Mouse (Mus musculus) layer of hippocampus, adult 9-11 months (tissue): ENCODE measurements at regions not wholly inside any gene's neighbourhood (a gene's known extent, or its start where the extent isn't known, plus 50 kb on each side); places are given as distances from the start of the nearest gene placed in this dataset.

Experiments
- DNase-seq: peaks from one replicate; pipeline ENCODE4 v3.0.0; 2022

GRCm38 (mm10) chr1:32805890-32806630 lies 259.0 kb upstream of the Gm5415 start:
- DNase-seq: no peak

DNA sequence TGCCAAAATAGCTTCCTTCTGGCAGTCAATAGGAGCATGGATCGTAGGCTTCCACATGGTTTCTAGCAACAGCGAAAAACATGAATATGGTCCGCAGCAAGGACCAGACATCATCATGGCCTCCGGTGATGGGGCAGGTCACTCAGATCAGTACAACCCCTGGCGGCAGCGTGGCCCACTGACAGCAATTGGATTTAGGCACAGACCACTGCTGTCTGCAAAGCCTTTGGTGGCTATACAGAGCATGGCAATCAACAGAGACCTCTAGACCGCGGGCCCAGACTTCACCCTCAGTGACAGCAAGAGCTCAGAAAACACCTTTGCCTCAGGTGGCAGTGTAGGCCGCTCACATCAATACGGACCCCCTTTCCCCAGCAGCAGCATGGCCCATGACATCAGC lies 225.1 kb upstream of the Gm5415 start:
- no peak for DNase-seq

DNA sequence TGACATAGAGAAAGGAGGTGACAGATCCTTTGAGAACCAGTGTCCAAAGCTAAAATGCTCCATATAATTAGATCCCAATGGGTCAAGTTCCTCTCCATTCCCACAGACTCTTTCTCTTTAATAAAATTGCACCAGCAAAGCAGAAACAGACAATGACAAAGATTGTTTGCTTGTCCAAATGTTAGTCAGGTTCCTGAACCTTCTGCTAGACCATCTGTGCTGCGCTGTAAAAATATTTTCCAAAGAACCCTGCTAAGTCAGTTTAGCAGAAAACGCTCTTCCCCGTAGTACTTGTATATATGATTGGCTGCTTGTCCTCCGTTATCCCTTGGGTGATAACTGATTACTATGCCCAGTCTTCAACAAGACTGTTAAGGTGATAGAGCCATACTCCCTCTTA lies 221.0 kb upstream of the Gm5415 start:
- DNase-seq: peak; percentile 24

DNA sequence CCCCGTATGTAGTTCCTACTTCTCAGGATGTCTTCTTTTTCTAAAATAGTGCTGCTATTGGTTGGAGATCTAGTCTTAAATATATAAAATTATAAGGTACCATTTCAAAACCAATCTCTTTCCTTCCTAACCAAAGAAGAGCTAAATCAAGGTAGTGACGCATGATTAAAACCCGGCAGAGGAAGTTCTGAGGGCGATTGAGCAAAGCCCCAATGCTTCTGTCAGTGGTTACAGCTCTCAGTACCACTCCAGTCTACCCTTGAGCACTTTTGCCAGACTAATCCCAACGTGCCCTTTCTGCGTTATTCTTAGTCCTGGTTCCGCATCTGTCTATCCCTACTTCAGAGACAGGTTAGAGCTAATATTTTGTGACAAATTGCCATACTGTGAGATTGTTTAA lies 201.1 kb upstream of the Gm5415 start:
- no peak for DNase-seq

GRCm38 (mm10) chr1:32746288-32746687 lies 199.2 kb upstream of the Gm5415 start:
- DNase-seq: no peak
